Mouse (Mus musculus) embryo, embryonic 10 days (tissue): ENCODE measurements around the gene Nek6.
A peak's percentile ranks its signal among the peaks of the same experiment; 100 is the strongest.

Experiments used
- DNase-seq: peaks from one replicate; pipeline ENCODE4 v3.0.0-alpha.2; 2015; ENCODE audit warnings: low spot score

Gene Nek6

GRCm38 (mm10) chr2:38536331-38536731 is 24.9 kb downstream of the Nek6 start:
- DNase-seq, result no peak

- DNase-seq, result no peak
Measured at GRCm38 (mm10) chr2:38539677-38540076, 28.2 kb downstream of the Nek6 start.

- no peak for DNase-seq
Measured at GRCm38 (mm10) chr2:38540666-38541065, 29.2 kb downstream of the Nek6 start.

- DNase-seq, result no peak
Measured at GRCm38 (mm10) chr2:38541101-38541500, 29.7 kb downstream of the Nek6 start.

GRCm38 (mm10) chr2:38541570-38541969 is 30.1 kb downstream of the Nek6 start:
- no peak for DNase-seq

- DNase-seq, result no peak
Measured at GRCm38 (mm10) chr2:38542366-38542765, 30.9 kb downstream of the Nek6 start.

- DNase-seq, result no peak
Measured at GRCm38 (mm10) chr2:38543158-38543557, 31.7 kb downstream of the Nek6 start.

- DNase-seq, result no peak
Measured at GRCm38 (mm10) chr2:38544341-38544740, 32.9 kb downstream of the Nek6 start.

GRCm38 (mm10) chr2:38544982-38545381 is 33.5 kb downstream of the Nek6 start:
- no peak for DNase-seq

- no peak for DNase-seq
Measured at GRCm38 (mm10) chr2:38545706-38546105, 34.3 kb downstream of the Nek6 start.

- DNase-seq, result peak; percentile 87
Measured at GRCm38 (mm10) chr2:38546222-38546621, 34.8 kb downstream of the Nek6 start.

GRCm38 (mm10) chr2:38546748-38547147 is 35.3 kb downstream of the Nek6 start:
- no peak for DNase-seq

GRCm38 (mm10) chr2:38547793-38548517 is 36.5 kb downstream of the Nek6 start:
- no peak for DNase-seq

- DNase-seq, result no peak
Measured at GRCm38 (mm10) chr2:38552004-38552443, 40.6 kb downstream of the Nek6 start.

GRCm38 (mm10) chr2:38554226-38554995 is 43.0 kb downstream of the Nek6 start:
- DNase-seq, result no peak

- DNase-seq, result no peak
Measured at GRCm38 (mm10) chr2:38555659-38556058, 44.2 kb downstream of the Nek6 start.

GRCm38 (mm10) chr2:38556721-38557120 is 45.3 kb downstream of the Nek6 start:
- DNase-seq, result no peak

- no peak for DNase-seq
Measured at GRCm38 (mm10) chr2:38560296-38561227, 49.1 kb downstream of the Nek6 start.

GRCm38 (mm10) chr2:38562596-38562995 is 51.2 kb downstream of the Nek6 start:
- no peak for DNase-seq

- no peak for DNase-seq
Measured at GRCm38 (mm10) chr2:38571971-38572601, 60.6 kb downstream of the Nek6 start.

- no peak for DNase-seq
Measured at GRCm38 (mm10) chr2:38574697-38575096, 63.3 kb downstream of the Nek6 start.
